Mouse (Mus musculus) liver, embryonic 14.5 days (tissue): ENCODE data around the gene Bod1l.

Experiments
- CTCF ChIP-seq: IDR thresholded peaks from 2 replicates; pipeline ENCODE4 v1.5.1; 2016; ENCODE audit warnings: antibody characterized with exemption, low read depth, control low read depth
- EP300 ChIP-seq: IDR thresholded peaks from 2 replicates; pipeline ENCODE4 v1.6.1; 2016; ENCODE audit warnings: antibody characterized with exemption, low read depth

GRCm38 (mm10) chr5:41812516-41812915, 31.6 kb downstream of the Bod1l start:
- no peak for TF ChIP-seq CTCF
- TF ChIP-seq EP300, result no peak
